Mouse (Mus musculus) olfactory bulb, adult 2 months (tissue): ENCODE data around the gene C1qtnf12.

Experiments used
- CTCF ChIP-seq: fragments of 200-500 bp; IDR thresholded peaks from 2 replicates; pipeline ENCODE4 v1.5.1; 2012; ENCODE audit warnings: low read depth, mild to moderate bottlenecking, low read length, moderate library complexity; ENCODE audit not compliant: insufficient read depth
- POLR2A ChIP-seq: fragments of 200-500 bp; IDR thresholded peaks from 2 replicates; pipeline ENCODE4 v1.6.1; 2012; ENCODE audit warnings: mild to moderate bottlenecking, low read depth, low read length, moderate library complexity; ENCODE audit not compliant: insufficient read depth

DNA sequence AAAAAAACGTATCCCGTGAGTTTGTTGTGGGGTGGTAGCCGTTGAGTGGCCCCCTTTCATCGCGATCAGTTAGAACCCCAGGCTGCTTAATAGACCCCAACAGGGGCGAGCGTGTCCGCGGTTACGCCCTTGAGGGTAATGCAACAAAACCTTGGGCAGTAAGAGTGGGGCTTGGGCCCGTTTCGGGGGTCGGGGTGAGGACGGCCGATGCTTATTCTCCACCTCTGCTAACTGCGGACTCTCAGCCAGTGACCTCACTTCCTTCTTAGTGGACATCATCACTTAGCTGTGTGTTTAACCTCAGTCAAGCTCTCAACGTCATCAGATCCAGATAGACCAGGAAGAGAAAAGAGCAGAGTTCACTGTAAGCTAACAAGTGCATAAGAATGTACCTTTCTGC lies 17.8 kb upstream of the C1qtnf12 start:
- TF ChIP-seq CTCF = no peak
- TF ChIP-seq POLR2A = no peak
